Mouse (Mus musculus): ENCODE data around the gene Fbxl18. TPM values are rescaled to one million over a fixed set of nuclear protein-coding genes. Genes with fewer than 3 reads are reported as not detected.
"Not testable (repeated sequence)": the region's sequence is repeated elsewhere in the genome, so short reads cannot be mapped to it uniquely, and the experiment has no call there.

Fbxl18 gene
- total and polyA plus RNA-seq, 2 experiments from 2014 or later = 27.0 to 38.0 TPM

- Histone ChIP-seq H3K27ac (ENCODE audit: low read depth, low read length) (no peak overlapping the region), H3K4me1 (ENCODE audit: insufficient read depth) (peaks cover 6% of the 10 kb centered on the region), H3K4me3 (ENCODE audit: low read depth, low read length) (no peak overlapping the region), H3K4me2 (ENCODE audit: low read depth) (no peak overlapping the region), H3K36me3 (ENCODE audit: insufficient read depth) (peaks cover 59% of the 10 kb centered on the region), H3K9ac (no peak overlapping the region), H3K9me3 (ENCODE audit: low read length) (no peaks in the 10 kb centered on the region), H3K27me3 (ENCODE audit: insufficient read depth, low read length) (no peaks in the 10 kb centered on the region)
- 75% methylated on average over 5 of the region's 5 CpGs for WGBS
- DNase-seq (peak; percentile 11), ATAC-seq (no peak)
- TF ChIP-seq CTCF (IDR thresholded peaks at IDR 0.05; ENCODE audit: low read depth) = no peak
Observed at GRCm38 (mm10) chr5:142899932-142900533, 4.8 kb upstream of the Fbxl18 start.

GRCm38 (mm10) chr5:142899057-142899601, 3.9 kb upstream of the Fbxl18 start:
- Histone ChIP-seq H3K9me3 (ENCODE audit: low read length) (no peaks in the 10 kb centered on the region), H3K4me3 (ENCODE audit: low read depth, low read length) (no peak overlapping the region), H3K36me3 (ENCODE audit: insufficient read depth) (peaks cover 50% of the 10 kb centered on the region), H3K27me3 (ENCODE audit: insufficient read depth, low read length) (no peaks in the 10 kb centered on the region), H3K27ac (ENCODE audit: low read depth, low read length) (no peak overlapping the region), H3K9ac (no peak overlapping the region), H3K4me2 (ENCODE audit: low read depth) (no peak overlapping the region), H3K4me1 (ENCODE audit: insufficient read depth) (peaks cover 11% of the 10 kb centered on the region)
- 86% methylated on average over 9 of the region's 9 CpGs for WGBS
- DNase-seq (peak; percentile 9), ATAC-seq (no peak)
- TF ChIP-seq CTCF (IDR thresholded peaks at IDR 0.05; ENCODE audit: low read depth) = no peak

GRCm38 (mm10) chr5:142898316-142898715, 3.1 kb upstream of the Fbxl18 start:
- Histone ChIP-seq H3K4me1 (ENCODE audit: insufficient read depth) (peaks cover 14% of the 10 kb centered on the region), H3K4me3 (ENCODE audit: low read depth, low read length) (no peak overlapping the region), H3K27me3 (ENCODE audit: insufficient read depth, low read length) (no peaks in the 10 kb centered on the region), H3K27ac (ENCODE audit: low read depth, low read length) (no peak overlapping the region), H3K9ac (no peak overlapping the region), H3K9me3 (ENCODE audit: low read length) (no peaks in the 10 kb centered on the region), H3K4me2 (ENCODE audit: low read depth) (no peak overlapping the region), H3K36me3 (ENCODE audit: insufficient read depth) (peaks cover 43% of the 10 kb centered on the region)
- ATAC-seq = no peak
- 84% methylated on average over 4 of the region's 4 CpGs for WGBS
- no peak for DNase-seq
- no peak for TF ChIP-seq CTCF (IDR thresholded peaks at IDR 0.05; ENCODE audit: low read depth)

- no peak overlapping the region for H3K4me2 ChIP-seq (ENCODE audit: low read depth)
- H3K4me1 ChIP-seq (ENCODE audit: insufficient read depth) = peaks cover 10% of the 10 kb centered on the region
- H3K4me3 ChIP-seq (ENCODE audit: low read depth, low read length) = no peak overlapping the region
- no peak overlapping the region for H3K9ac ChIP-seq
- H3K9me3 ChIP-seq (ENCODE audit: low read length) = no peaks in the 10 kb centered on the region
- no peak for DNase-seq
- 93% methylated on average over 7 of the region's 7 CpGs for WGBS
- no peak for TF ChIP-seq CTCF (IDR thresholded peaks at IDR 0.05; ENCODE audit: low read depth)
- no peak overlapping the region for H3K27ac ChIP-seq (ENCODE audit: low read depth, low read length)
- H3K36me3 ChIP-seq (ENCODE audit: insufficient read depth) = peaks cover 37% of the 10 kb centered on the region
- no peaks in the 10 kb centered on the region for H3K27me3 ChIP-seq (ENCODE audit: insufficient read depth, low read length)
- ATAC-seq = no peak
Observed at GRCm38 (mm10) chr5:142897568-142898248, 2.5 kb upstream of the Fbxl18 start.

GRCm38 (mm10) chr5:142896713-142897112, 1.5 kb upstream of the Fbxl18 start:
- DNase-seq (no peak), ATAC-seq (no peak)
- no peaks in the 10 kb centered on the region for H3K9me3 ChIP-seq (ENCODE audit: low read length)
- H3K9ac ChIP-seq = no peak overlapping the region
- TF ChIP-seq CTCF (IDR thresholded peaks at IDR 0.05; ENCODE audit: low read depth) = no peak
- peaks cover 8% of the 10 kb centered on the region for H3K4me1 ChIP-seq (ENCODE audit: insufficient read depth)
- H3K27me3 ChIP-seq (ENCODE audit: insufficient read depth, low read length) = no peaks in the 10 kb centered on the region
- peak overlapping the region; percentile 15; the same call in 1 of the 2 replicates for H3K27ac ChIP-seq (ENCODE audit: low read depth, low read length)
- H3K4me3 ChIP-seq (ENCODE audit: low read depth, low read length) = no peak overlapping the region
- peaks cover 27% of the 10 kb centered on the region for H3K36me3 ChIP-seq (ENCODE audit: insufficient read depth)
- 91% methylated on average over 5 of the region's 5 CpGs for WGBS
- no peak overlapping the region for H3K4me2 ChIP-seq (ENCODE audit: low read depth)

GRCm38 (mm10) chr5:142896192-142896591, 971 bp upstream of the Fbxl18 start:
- 81% methylated on average over 10 of the region's 10 CpGs for WGBS
- H3K27me3 ChIP-seq (ENCODE audit: insufficient read depth, low read length) = no peaks in the 10 kb centered on the region
- TF ChIP-seq CTCF (IDR thresholded peaks at IDR 0.05; ENCODE audit: low read depth) = no peak
- H3K4me3 ChIP-seq (ENCODE audit: low read depth, low read length) = no peak overlapping the region
- H3K4me1 ChIP-seq (ENCODE audit: insufficient read depth) = peaks cover 8% of the 10 kb centered on the region
- H3K4me2 ChIP-seq (ENCODE audit: low read depth) = peak overlapping the region; percentile 71; the same call in 1 of the 2 replicates
- DNase-seq (no peak), ATAC-seq (no peak)
- H3K36me3 ChIP-seq (ENCODE audit: insufficient read depth) = peaks cover 22% of the 10 kb centered on the region
- H3K27ac ChIP-seq (ENCODE audit: low read depth, low read length) = no peak overlapping the region; the same call in 1 of the 2 replicates
- no peaks in the 10 kb centered on the region for H3K9me3 ChIP-seq (ENCODE audit: low read length)
- no peak overlapping the region for H3K9ac ChIP-seq

GRCm38 (mm10) chr5:142891396-142891795, 3.8 kb downstream of the Fbxl18 start:
- H3K27me3 ChIP-seq (ENCODE audit: insufficient read depth, low read length) = no peaks in the 10 kb centered on the region
- peaks cover 8% of the 10 kb centered on the region for H3K4me1 ChIP-seq (ENCODE audit: insufficient read depth)
- no peak overlapping the region for H3K9ac ChIP-seq
- DNase-seq (no peak), ATAC-seq (no peak)
- H3K36me3 ChIP-seq (ENCODE audit: insufficient read depth) = peaks cover 9% of the 10 kb centered on the region
- H3K4me3 ChIP-seq (ENCODE audit: low read depth, low read length) = no peak overlapping the region
- TF ChIP-seq CTCF (IDR thresholded peaks at IDR 0.05; ENCODE audit: low read depth) = no peak
- 81% methylated on average over 6 of the region's 6 CpGs for WGBS
- H3K4me2 ChIP-seq (ENCODE audit: low read depth) = no peak overlapping the region
- no peak overlapping the region for H3K27ac ChIP-seq (ENCODE audit: low read depth, low read length)
- H3K9me3 ChIP-seq (ENCODE audit: low read length) = no peaks in the 10 kb centered on the region

- H3K9ac ChIP-seq; H3K27me3 ChIP-seq (ENCODE audit: insufficient read depth, low read length); H3K4me1 ChIP-seq (ENCODE audit: insufficient read depth); DNase-seq; ATAC-seq; H3K4me2 ChIP-seq (ENCODE audit: low read depth); H3K4me3 ChIP-seq (ENCODE audit: low read depth, low read length); H3K27ac ChIP-seq (ENCODE audit: low read depth, low read length); H3K9me3 ChIP-seq (ENCODE audit: low read length): not testable (repeated sequence)
- WGBS = 91% methylated on average over 3 of the region's 3 CpGs
- peaks cover 32% of the 10 kb centered on the region for H3K36me3 ChIP-seq (ENCODE audit: insufficient read depth)
Observed at GRCm38 (mm10) chr5:142887533-142887932, 7.7 kb downstream of the Fbxl18 start.
